Mouse (Mus musculus) lung, embryonic 14.5 days (tissue): Measurements from ENCODE around the gene Pacrg. TPM values are rescaled to one million over a fixed set of nuclear protein-coding genes. Genes with fewer than 3 reads are reported as not detected.

ENCODE experiments used
- ATAC-seq: fragments of 200-750 bp; cut with Nextera tagmentation; 2 replicates; pipeline ENCODE4 v1.8.0; 2017; ENCODE audit warnings: mild to moderate bottlenecking, moderate TSS enrichment, moderate library complexity; ENCODE audit not compliant: insufficient read depth
- DNase-seq: peaks from one replicate; pipeline ENCODE4 v3.0.0-alpha.2; 2015
- H3K27ac ChIP-seq: fragments of 300-500 bp; sonication (generic); 2 replicates; pipeline ENCODE4 v1.5.1; 2014; ENCODE audit warnings: low read depth, mild to moderate bottlenecking, moderate library complexity
- H3K27me3 ChIP-seq: fragments of 300-500 bp; sonication (generic); 2 replicates; pipeline ENCODE4 v1.6.1; 2014; ENCODE audit warnings: low read length, control low read depth; ENCODE audit not compliant: insufficient read depth
- H3K36me3 ChIP-seq: fragments of 300-500 bp; sonication (generic); 2 replicates; pipeline ENCODE4 v1.6.1; 2014; ENCODE audit warnings: control low read depth; ENCODE audit not compliant: insufficient read depth
- H3K4me1 ChIP-seq: fragments of 300-500 bp; sonication (generic); 2 replicates; pipeline ENCODE4 v1.6.1; 2014; ENCODE audit warnings: antibody characterized with exemption, control low read depth; ENCODE audit not compliant: insufficient read depth
- H3K4me2 ChIP-seq: fragments of 300-500 bp; sonication (generic); 2 replicates; pipeline ENCODE4 v1.6.1; 2014; ENCODE audit warnings: mild to moderate bottlenecking
- H3K4me3 ChIP-seq: fragments of 300-500 bp; sonication (generic); 2 replicates; pipeline ENCODE4 v1.5.1; 2014; ENCODE audit warnings: low read depth, low read length
- H3K9ac ChIP-seq: fragments of 300-500 bp; sonication (generic); 2 replicates; pipeline ENCODE4 v1.6.1; 2014
- H3K9me3 ChIP-seq: fragments of 300-500 bp; sonication (generic); 2 replicates; pipeline ENCODE4 v1.6.1; 2016; ENCODE audit warnings: low read depth, low read length, control low read depth
- CTCF ChIP-seq: IDR thresholded peaks from 2 replicates; pipeline ENCODE4 v1.5.1; 2016; ENCODE audit warnings: antibody characterized with exemption, low read depth
- WGBS: fragments of 180-500 bp; shearing (Covaris S2); extraction: QIAGEN DNeasy Blood & Tissue Kit; methylation state at CpG from one replicate; pipeline ENCODE4 v1.1.7; 2014; 5-methylcytosine and 5-hydroxymethylcytosine counted together
- polyA plus RNA-seq: library from polyadenylated mRNA; unstranded; fragments of >200 nt; fragmentation: Nextera tagmentation; extraction: Ambion mirVana; gene quantifications from 2 replicates; pipeline ENCODE4 v1.2.1, GENCODE M21; 2014

The Pacrg gene
- polyA plus RNA-seq, 1 experiment from 2014 or later: 2.2 TPM

GRCm38 (mm10) chr17:10416995-10417394 is 423.1 kb downstream of the Pacrg start:
- peak; percentile 38 for DNase-seq
- no peak overlapping the region for H3K4me2 ChIP-seq
- no peak overlapping the region for H3K27ac ChIP-seq
- 47% methylated on average over 4 of the region's 4 CpGs for WGBS
- ATAC-seq: 0 out of 2 replicates have a peak, but pooled peaks have one; percentile 44
- no peak overlapping the region for H3K9ac ChIP-seq
- TF ChIP-seq CTCF: no peak
- H3K9me3 ChIP-seq: no peaks in the 10 kb centered on the region
- no peaks in the 10 kb centered on the region for H3K27me3 ChIP-seq
- H3K4me1 ChIP-seq: 0 out of 2 replicates have a peak, but pooled peaks cover 3% of the 10 kb centered on the region
- no peaks in the 10 kb centered on the region for H3K36me3 ChIP-seq
- H3K4me3 ChIP-seq: no peak overlapping the region

GRCm38 (mm10) chr17:10416101-10416500 is 424.0 kb downstream of the Pacrg start:
- no peak overlapping the region for H3K9ac ChIP-seq
- no peaks in the 10 kb centered on the region for H3K27me3 ChIP-seq
- no peak overlapping the region for H3K27ac ChIP-seq
- no peak for TF ChIP-seq CTCF
- H3K4me3 ChIP-seq: no peak overlapping the region
- H3K4me2 ChIP-seq: no peak overlapping the region
- H3K4me1 ChIP-seq: 0 out of 2 replicates have a peak, but pooled peaks cover 3% of the 10 kb centered on the region
- DNase-seq (no peak), ATAC-seq (no peak)
- WGBS: 85% methylated on average over 4 of the region's 4 CpGs
- no peaks in the 10 kb centered on the region for H3K9me3 ChIP-seq
- H3K36me3 ChIP-seq: no peaks in the 10 kb centered on the region

GRCm38 (mm10) chr17:10414383-10414782 is 425.7 kb downstream of the Pacrg start:
- no peak for ATAC-seq
- 56% methylated on average over 4 of the region's 4 CpGs for WGBS
- no peaks in the 10 kb centered on the region for H3K27me3 ChIP-seq
- no peaks in the 10 kb centered on the region for H3K9me3 ChIP-seq
- DNase-seq: no peak
- H3K4me1 ChIP-seq: 0 out of 2 replicates have a peak, but pooled peaks cover 3% of the 10 kb centered on the region
- no peak for TF ChIP-seq CTCF
- no peak overlapping the region for H3K9ac ChIP-seq
- no peaks in the 10 kb centered on the region for H3K36me3 ChIP-seq
- no peak overlapping the region for H3K4me2 ChIP-seq
- no peak overlapping the region for H3K4me3 ChIP-seq
- no peak overlapping the region for H3K27ac ChIP-seq

GRCm38 (mm10) chr17:10413870-10414269 is 426.2 kb downstream of the Pacrg start:
- ATAC-seq: no peak
- no peak for DNase-seq
- Histone ChIP-seq H3K4me3 (no peak overlapping the region), H3K4me1 (0 out of 2 replicates have a peak, but pooled peaks cover 3% of the 10 kb centered on the region), H3K9me3 (no peaks in the 10 kb centered on the region), H3K4me2 (no peak overlapping the region), H3K9ac (no peak overlapping the region), H3K27ac (no peak overlapping the region), H3K27me3 (no peaks in the 10 kb centered on the region), H3K36me3 (no peaks in the 10 kb centered on the region)
- WGBS: 88% methylated on average over 9 of the region's 9 CpGs
- TF ChIP-seq CTCF: no peak

GRCm38 (mm10) chr17:10410597-10411476 is 429.3 kb downstream of the Pacrg start:
- ATAC-seq: peak; percentile 52; the same call in 1 of the 2 replicates
- Histone ChIP-seq H3K27ac (no peak overlapping the region), H3K9me3 (no peaks in the 10 kb centered on the region), H3K4me2 (no peak overlapping the region), H3K9ac (no peak overlapping the region), H3K27me3 (no peaks in the 10 kb centered on the region), H3K4me3 (no peak overlapping the region), H3K36me3 (no peaks in the 10 kb centered on the region), H3K4me1 (0 out of 2 replicates have a peak, but pooled peaks cover 3% of the 10 kb centered on the region)
- peak; percentile 62 for DNase-seq
- no peak for TF ChIP-seq CTCF
- WGBS: 53% methylated on average over 8 of the region's 8 CpGs

- DNase-seq (no peak), ATAC-seq (no peak)
- no peak for TF ChIP-seq CTCF
- Histone ChIP-seq H3K36me3 (no peaks in the 10 kb centered on the region), H3K9ac (no peak overlapping the region), H3K9me3 (no peaks in the 10 kb centered on the region), H3K4me3 (no peak overlapping the region), H3K27me3 (no peaks in the 10 kb centered on the region), H3K4me1 (no peaks in the 10 kb centered on the region), H3K4me2 (no peak overlapping the region), H3K27ac (no peak overlapping the region)
- WGBS: 57% methylated on average over 4 of the region's 4 CpGs
Observed at GRCm38 (mm10) chr17:10408681-10409081, 431.4 kb downstream of the Pacrg start.

- Histone ChIP-seq H3K27me3 (no peaks in the 10 kb centered on the region), H3K9ac (no peak overlapping the region), H3K27ac (no peak overlapping the region), H3K36me3 (no peaks in the 10 kb centered on the region), H3K4me2 (no peak overlapping the region), H3K4me3 (no peak overlapping the region), H3K9me3 (no peaks in the 10 kb centered on the region), H3K4me1 (no peaks in the 10 kb centered on the region)
- 35% methylated on average over 7 of the region's 7 CpGs for WGBS
- ATAC-seq: no peak
- no peak for TF ChIP-seq CTCF
- DNase-seq: peak; percentile 15
Observed at GRCm38 (mm10) chr17:10407031-10407722, 432.9 kb downstream of the Pacrg start.
